Mouse (Mus musculus): ENCODE measurements at regions not wholly inside any gene's neighbourhood (a gene's known extent, or its start where the extent isn't known, plus 50 kb on each side); places are given as distances from the start of the nearest gene placed in this dataset.
"Not testable (repeated sequence)": the region's sequence is repeated elsewhere in the genome, so short reads cannot be mapped to it uniquely, and the experiment has no call there.

GRCm38 (mm10) chr6:48341367-48341766 is 54.0 kb upstream of the Krba1 start:
- not testable (repeated sequence) for DNase-seq (ENCODE audit: low spot score in 2 of 2)

DNA sequence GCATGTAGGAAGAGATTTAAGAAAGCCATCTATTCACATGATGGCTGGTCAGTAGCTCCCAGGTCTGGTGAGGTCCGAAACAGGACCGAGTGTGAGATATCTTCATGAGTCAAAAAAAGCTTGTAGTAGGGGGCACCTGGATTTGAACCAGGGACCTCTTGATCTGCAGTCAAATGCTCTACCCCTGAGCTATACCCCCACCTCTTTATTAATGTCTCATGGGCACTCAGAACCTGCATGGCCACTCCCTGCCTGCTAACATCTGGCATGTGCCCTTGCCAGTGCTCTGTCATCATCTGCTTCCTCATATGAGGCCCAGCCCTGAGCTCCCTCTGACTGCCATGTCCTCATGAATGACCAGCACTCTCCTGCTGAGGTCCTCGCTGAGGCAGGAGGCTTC is 58.4 kb upstream of the Krba1 start:
- not testable (repeated sequence) for DNase-seq (ENCODE audit: low spot score in 2 of 2)

DNA sequence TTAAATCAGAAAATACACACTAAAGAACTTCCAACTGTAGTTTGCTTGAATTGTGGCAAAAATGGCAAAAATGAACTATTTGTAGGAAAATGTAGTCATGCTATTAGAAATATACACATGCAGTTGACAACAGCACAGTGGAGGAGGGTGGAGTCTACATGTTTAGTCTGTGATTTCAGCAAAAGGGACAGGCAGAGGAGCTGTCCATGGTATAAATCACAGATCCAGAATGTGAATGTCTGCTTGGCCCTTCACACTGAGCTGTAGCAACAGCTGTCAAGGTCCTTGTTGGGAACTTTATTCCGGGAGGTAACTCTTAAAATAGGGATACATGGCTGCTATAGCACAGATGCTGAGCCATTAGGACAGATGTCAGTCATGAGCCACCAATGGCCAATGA is 107.4 kb upstream of the Krba1 start:
- no peak for DNase-seq (ENCODE audit: low spot score in 2 of 2)

- not testable (repeated sequence) for DNase-seq (ENCODE audit: low spot score in 2 of 2)
Measured at GRCm38 (mm10) chr6:48279646-48280045, 115.7 kb upstream of the Krba1 start.

DNA sequence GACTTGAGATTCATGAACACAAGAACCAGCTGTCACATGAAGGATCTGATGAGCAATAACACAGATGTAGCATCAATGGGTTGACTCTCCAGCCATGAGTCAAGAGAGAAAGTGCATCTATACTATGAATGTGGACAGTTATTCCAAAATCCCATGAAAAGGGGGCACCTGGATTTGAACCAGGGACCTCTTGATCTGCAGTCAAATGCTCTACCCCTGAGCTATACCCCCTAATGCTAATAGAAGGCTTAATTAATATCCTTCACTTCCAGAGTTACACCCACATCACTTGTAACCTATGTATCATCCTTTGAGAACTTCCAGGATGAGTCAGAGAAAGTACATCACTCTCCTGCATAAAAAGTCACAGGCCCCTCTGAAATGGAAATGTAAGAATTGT is 133.8 kb upstream of the Krba1 start:
- DNase-seq (ENCODE audit: low spot score in 2 of 2), result not testable (repeated sequence)

DNA sequence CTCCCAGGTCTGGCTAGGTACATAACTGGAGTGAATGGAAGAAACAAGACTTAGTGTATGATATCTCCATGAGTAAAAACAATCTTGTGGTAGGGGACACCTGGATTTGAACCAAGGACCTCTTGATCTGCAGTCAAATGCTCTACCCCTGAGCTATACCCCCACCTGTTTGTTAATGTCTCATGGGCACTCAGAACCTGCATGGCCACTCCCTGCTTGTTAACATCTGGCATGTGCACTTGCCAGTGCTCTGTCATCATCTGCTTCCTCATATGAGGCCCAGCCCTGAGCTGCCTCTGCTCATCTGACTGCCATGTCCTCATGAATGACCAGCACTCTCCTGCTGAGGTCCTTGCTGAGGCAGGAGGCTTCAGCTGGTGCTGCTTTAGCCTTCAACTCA is 142.4 kb upstream of the Krba1 start:
- not testable (repeated sequence) for DNase-seq (ENCODE audit: low spot score in 2 of 2)

GRCm38 (mm10) chr6:48251954-48252353 is 143.4 kb upstream of the Krba1 start:
- no peak for DNase-seq (ENCODE audit: low spot score in 2 of 2)

DNA sequence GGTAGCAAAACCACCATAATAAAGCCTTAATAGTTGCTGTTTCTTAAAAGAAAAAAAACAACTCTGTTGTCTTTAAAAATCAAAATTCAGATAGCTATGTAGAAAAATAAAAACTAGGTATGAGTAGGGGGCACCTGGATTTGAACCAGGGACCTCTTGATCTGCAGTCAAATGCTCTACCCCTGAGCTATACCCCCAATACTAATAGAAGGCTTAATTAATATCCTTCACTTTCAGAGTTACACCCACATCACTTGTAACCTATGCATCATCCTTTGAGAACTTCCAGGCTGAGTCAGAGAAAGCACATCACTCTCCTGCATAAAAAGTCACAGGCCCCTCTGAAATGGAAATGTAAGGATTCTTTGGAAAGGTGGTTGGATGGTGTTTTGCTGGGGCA is 151.2 kb upstream of the Krba1 start:
- not testable (repeated sequence) for DNase-seq (ENCODE audit: low spot score in 2 of 2)

- no peak for DNase-seq (ENCODE audit: low spot score in 2 of 2)
Measured at GRCm38 (mm10) chr6:48227431-48227830, 141.0 kb upstream of the Zfp746 start.

DNA sequence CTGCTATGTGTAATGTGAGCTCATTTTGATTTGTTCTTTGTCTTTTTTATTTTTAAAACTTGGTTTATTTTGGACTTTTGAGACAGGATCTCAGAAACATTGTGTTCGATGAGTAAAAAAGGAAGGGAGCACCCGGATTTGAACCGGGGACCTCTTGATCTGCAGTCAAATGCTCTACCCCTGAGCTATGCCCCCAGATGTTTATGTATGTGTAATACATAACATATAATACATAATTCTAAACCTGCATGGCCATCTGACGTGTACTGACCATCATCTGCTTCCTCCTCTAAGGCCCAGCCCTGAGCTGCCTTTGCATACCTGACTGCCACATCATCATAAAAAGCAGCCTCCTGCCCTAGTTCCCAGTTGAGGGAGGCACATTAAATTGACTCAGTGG is 137.8 kb upstream of the Zfp746 start:
- no peak for DNase-seq (ENCODE audit: low spot score in 2 of 2)

- no peak for DNase-seq (ENCODE audit: low spot score in 2 of 2)
Measured at GRCm38 (mm10) chr6:48222971-48223370, 136.6 kb upstream of the Zfp746 start.

GRCm38 (mm10) chr6:48221806-48222205 is 135.4 kb upstream of the Zfp746 start:
- not testable (repeated sequence) for DNase-seq (ENCODE audit: low spot score in 2 of 2)

DNA sequence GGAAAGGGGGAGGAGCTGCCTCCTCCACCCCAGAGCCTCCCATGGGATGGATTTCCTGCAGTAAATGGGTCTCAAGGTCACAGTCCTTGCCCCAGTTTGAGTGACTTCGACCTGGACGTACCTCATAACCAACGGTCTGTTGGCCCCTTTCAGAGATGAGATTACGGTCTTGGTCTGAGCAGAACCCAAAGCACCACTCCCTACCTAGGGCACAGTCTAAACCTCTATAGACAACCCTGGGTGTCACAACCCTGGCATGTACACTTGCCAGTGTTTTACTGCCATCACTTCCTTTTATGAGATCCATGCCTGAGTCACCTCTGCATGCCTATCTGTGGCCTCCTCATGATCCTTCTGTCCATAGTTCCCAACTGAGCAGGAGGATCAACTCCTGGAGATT is 128.8 kb upstream of the Zfp746 start:
- DNase-seq (ENCODE audit: low spot score in 2 of 2), result no peak

DNA sequence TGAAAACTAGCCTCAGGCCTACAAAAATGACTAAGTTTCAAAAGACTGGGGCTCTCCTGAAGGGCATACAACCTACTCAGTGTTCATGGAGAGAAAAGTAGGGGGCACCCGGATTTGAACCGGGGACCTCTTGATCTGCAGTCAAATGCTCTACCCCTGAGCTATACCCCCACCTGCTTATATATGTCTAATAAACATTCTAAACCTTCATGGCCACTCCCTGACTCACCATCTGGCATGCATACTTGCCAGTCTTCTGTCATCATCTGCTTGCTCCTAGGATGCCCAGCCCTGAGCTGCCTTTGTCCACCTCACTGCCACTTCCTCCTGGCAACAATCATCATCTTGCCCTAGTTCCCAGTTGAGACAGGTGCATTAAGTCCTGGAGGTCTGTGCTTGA is 123.3 kb upstream of the Zfp746 start:
- DNase-seq (ENCODE audit: low spot score in 2 of 2), result no peak

GRCm38 (mm10) chr6:48209103-48209502 is 122.7 kb upstream of the Zfp746 start:
- no peak for DNase-seq (ENCODE audit: low spot score in 2 of 2)

- DNase-seq (ENCODE audit: low spot score in 2 of 2), result peak in 1 of 2 experiments; percentile 5
Measured at GRCm38 (mm10) chr6:48205722-48206121, 119.3 kb upstream of the Zfp746 start.

DNA sequence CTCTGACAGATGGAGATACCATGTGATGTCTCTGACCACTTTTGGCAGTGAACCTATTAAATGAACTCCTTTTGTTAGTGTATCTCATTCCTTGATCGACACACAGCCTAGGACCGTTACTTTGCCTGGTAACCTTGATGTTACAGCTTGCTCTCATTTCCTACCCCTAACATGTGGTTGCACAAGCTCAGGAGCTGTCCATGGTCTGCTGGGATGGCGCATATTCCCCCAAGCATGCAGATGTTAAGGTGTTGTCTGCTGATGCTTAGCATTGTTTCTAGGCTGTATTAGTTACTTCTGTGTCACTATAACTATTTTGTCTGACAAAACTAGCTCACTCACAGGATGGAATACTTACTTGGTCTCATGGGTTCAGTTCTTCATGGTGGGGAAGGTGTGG is 113.6 kb upstream of the Zfp746 start:
- no peak for DNase-seq (ENCODE audit: low spot score in 2 of 2)

GRCm38 (mm10) chr6:48198806-48199205 is 112.4 kb upstream of the Zfp746 start:
- no peak for DNase-seq (ENCODE audit: low spot score in 2 of 2)

DNA sequence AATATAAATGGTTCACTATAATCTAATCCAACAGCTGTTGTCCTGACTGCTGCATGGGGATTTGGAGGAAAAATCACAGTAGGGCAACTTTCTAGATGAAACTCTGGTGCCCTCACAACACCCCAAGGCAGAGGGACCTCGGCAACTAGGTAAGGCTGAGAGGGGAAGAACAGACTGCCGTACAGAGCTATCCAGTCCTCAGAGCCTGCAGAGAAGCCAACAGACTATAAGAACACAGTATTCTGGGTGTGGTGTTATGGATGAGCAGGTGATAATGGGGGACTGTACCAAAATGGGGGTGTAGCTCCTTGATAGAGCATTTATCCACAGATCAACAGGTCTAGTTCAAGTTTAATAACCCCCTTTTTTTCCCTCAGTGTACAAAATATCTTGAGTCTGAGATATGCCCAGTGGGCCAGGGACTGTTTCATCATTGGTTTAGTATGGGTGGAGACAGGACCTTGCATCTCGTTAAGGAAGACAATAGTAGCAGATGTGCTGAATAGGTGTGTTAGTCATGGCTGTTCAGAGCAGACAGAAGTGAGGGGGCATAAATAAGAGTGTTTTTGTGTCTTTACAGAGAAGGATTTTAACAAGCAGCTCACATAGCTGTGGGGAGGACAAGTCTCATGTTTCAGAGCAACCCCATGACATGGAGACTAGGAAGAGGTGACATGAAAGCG is 111.4 kb upstream of the Zfp746 start:
- DNase-seq (ENCODE audit: low spot score in 2 of 2), result no peak

GRCm38 (mm10) chr6:48188363-48188762 is 102.0 kb upstream of the Zfp746 start:
- not testable (repeated sequence) for DNase-seq (ENCODE audit: low spot score in 2 of 2)

DNA sequence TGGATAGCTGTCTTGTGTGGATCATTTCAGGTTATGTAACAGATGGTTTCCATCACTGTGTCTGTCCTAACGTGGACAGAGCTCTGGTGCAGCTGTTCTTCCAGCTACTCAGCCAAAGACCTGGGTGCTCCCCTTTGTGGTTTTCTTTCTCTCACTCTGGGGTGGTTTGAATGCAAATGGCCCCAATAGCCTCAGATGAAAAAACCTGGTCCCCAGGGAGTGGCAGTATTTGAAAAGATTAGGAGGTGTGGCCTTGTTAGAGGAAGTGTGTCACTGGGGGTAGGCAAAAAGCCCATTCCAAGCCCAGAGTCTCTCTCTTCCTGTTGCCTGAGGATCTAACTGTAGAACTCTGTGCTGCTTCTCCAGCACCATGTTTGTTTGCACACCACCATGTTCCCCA is 98.9 kb upstream of the Zfp746 start:
- no peak for DNase-seq (ENCODE audit: low spot score in 2 of 2)

GRCm38 (mm10) chr6:48178360-48179120 is 92.1 kb upstream of the Zfp746 start:
- no peak for DNase-seq (ENCODE audit: low spot score in 2 of 2)

DNA sequence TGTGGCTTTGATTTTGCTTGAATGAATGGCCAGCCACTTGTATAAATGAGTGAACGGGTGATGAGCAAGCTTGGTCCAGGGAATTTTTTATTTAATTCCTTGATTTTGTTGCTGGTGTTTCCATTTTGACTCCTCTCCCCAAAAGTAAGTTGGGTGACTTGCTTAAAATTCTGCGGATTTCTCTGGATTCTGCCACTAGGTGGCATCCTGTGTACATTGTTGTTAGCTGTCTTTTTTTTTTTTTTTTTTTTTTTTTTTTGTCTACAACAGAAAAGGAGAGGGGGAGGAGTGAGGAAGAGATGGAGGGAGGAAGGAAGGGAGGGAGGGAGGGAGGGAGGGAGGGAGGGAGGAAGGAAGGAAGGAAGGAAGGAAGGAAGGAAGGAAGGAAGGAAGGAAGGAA is 91.5 kb upstream of the Zfp746 start:
- DNase-seq (ENCODE audit: low spot score in 2 of 2), result peak; percentile 22 to 52

All from thymus, postnatal 10 days (tissue).